Mouse (Mus musculus) heart, adult 9 months (tissue): ENCODE results near the gene Dtd1.
A peak's percentile ranks its signal among the peaks of the same experiment; 100 is the strongest.

Source experiments
- DNase-seq, 2 experiments: peaks; one replicate each; pipeline ENCODE4 v3.0.0; 2022; ENCODE audit warnings: low spot score in 2 of 2

The Dtd1 gene

DNA sequence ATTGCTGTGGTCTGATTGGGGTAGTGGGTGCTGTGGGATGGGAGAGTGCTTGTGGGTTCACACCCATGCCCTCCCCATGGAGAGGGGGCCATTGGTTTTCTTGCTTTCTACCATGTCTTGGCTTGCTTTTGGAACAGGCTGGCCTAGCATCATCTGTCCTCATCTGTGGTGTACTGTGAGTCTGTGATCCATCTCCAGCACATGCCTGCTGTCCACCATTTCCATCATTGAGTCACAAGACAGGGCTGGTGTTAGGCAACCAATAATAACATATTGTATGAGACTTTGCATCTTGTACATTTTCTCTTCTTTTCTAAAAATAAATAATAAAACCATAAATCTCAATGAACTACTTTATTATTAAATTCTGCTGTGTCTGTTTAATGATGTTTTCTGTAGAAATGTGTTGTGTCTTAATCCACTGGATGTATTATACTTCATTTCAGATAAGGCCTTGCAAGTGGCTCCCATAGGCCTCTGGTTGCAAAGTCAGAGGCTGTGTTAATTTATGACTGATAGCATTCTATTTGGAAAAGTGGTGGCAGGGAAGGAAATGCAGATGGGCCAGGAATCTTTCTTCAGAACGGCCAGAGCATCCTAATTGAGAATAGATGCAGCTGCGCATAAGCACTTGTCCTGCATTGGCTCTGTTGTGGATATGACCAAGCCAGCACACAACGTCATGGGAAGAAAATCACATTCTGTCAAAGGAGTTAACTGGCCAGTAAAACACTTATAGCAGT, 168.8 kb downstream of the Dtd1 start:
- DNase-seq, result no peak

DNA sequence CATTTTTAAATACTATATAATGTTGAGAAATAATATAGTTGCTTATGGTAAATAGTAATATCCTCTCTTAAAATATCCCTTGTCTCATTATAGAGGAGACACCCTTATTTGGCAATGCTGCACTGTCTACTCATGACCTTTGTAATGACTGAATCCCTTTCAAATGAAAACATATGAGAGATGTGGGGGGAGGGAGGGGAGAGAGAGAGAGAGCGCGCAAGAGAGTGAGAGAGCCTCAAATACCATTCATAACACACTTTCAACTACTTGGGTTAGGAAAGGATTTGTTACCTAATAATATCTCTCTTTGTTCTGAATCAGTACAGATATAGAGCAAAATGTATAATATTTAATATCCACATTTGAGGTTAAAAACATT, 169.4 kb downstream of the Dtd1 start:
- no peak for DNase-seq

DNA sequence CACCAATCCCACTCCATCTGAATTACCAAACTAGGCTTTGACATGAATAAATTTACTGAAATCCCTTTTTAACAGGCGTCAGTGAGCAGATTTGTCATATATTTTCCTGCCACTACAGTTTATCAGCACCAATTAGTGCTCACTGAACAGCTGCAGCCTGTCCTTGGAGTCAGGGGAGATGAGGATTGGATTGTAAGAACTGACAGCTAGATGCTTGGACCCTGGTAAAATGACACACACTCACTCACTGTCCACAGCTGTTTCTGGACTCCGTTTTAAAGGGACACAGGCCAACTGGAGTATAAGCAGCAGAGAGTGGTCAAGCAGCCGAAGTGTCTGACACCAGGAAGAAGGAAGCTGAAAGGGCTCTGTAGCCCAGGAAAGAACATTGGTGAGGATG, 169.9 kb downstream of the Dtd1 start:
- DNase-seq, result peak; percentile 18 to 24

DNA sequence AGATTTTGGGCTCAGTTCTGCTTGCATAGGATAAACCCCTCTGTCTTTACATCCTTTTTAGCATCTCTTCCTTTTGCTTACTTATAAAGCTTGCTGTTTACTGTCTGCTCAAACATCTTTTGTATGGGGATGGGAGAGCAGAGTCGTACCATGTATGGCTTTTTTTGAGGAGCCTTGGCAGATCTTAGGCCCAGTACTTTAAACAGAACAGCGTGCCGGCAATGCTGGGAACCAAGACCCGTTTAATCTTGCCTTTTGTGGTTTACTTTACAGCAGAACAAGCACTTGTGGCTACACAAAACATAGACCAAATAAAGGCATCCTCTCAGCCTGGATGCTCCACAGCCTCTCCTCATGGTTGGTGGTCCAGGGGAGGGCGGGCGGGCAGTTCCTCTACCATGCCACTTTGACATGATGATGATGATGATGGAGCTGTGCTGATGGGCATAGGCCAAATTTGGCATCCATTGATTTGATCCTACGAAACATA, 170.8 kb downstream of the Dtd1 start:
- DNase-seq, result no peak

DNA sequence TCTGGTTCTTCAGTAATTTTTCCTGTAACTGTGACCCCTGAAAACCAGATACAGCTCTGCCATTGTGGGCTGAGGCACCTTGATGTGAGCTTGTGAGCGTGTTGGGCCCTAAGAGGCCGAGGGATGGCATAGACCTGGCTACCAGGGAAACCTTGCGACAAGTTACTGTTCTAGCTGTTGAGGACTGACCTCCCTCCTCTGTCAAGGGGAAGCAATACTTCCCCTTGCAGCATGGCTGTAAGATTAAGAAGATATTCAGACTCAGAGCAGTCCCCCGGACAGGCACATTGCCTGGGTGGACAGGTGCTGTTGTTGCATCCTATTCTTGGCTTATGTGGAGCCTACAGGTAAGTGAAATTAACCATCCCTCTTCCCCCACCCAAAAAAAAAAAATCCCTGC, 172.1 kb downstream of the Dtd1 start:
- no peak for DNase-seq

DNA sequence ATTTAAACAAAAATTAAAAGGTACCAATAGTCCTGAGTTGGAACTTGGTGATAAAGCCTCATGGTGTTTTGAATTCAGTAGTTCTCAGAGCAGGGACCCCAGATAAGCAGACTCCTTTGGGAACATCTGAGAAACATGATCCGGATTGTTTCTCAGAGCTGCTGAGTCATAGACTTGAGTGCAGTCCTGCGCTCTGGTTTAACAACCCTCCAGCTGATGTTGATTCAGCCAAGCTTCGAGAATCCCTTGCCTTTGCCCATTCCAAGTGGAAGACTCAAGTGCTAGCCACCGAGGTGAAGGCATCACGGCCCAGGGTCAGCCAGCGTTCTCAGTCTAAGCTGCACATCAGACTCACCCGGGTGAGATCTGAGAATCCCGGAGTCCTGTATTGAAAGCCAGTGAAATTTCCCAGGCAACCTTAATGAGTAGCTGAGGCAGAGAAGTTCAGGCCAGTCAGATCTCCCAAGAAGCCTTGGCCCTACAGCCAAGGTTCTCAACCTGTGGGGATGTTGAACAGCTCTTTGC, 175.0 kb downstream of the Dtd1 start:
- DNase-seq, result peak; percentile 42 to 44

DNA sequence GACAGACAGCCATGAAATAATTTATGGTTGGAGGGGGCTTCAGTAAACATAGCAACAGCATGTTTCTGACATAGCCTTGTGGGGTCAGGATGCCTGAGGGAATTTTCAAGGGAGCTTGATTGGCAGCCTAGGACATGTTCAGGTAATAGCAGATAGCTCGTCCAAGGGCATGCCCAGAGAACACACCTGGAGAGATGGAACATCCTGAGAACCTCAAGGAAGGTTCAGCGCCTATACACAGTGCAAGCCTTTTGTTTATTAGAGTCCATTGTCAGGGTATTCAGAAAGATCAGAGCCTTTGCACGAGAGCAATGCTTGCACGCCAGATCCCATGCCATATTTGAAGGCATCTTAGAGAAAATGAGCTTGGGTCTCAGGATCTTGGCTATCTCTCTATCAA, 175.9 kb downstream of the Dtd1 start:
- DNase-seq, result no peak

DNA sequence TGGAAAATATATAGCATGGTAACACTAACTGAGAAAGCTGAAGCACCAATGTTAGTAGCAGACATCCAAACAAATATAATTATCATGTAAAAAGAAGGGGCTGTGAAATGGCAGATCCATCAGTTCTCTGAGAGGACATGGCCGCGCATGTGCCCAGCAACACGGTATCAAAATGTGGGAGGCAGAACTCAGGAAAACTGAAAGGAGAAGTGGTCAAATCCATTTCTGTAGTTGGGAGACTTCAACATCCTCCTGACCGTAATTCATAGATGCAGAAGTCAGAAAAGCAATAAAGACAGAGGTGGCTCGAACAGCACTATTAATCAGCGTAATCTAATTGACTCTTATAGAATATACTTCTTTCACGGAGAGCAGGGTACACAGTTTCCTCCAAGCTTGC, 179.6 kb downstream of the Dtd1 start:
- no peak for DNase-seq

DNA sequence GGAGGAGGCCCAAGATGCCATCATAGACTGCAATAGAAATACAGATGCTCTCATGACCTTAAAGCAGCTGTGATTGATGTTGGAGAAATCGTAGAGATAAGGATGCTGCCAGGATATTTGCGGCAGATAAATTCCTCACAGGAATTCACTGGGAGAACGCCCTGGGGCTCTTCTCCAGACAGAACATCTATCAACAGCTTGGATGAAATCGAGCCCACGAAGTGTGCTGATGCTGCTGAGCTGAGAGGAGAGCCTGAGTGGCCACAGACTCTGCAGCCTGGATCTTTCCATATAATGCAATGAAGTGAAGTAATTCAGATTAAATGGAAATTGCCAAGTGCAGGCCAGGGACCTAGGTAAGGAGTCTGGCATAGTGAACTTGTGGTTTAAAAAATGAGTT, 181.0 kb downstream of the Dtd1 start:
- DNase-seq, result no peak

DNA sequence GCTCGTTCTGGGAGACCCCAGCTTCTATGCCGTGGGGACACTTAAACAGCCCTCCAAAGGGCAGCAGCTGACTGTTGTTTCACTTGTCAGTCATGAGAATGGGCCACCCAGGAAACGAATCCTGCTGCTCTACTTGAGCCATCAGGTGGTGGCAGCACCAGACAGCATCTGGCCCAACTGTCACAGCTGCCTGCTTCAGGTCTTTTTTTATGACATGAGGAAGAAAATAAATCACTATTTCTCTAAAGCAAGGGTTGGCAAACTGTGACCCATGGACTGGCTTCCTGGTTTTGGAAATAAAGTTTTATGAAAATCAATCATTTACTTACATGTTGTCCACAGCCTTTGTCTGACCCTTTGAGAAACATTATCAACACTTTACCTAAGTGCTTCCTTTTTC, 182.2 kb downstream of the Dtd1 start:
- no peak for DNase-seq

DNA sequence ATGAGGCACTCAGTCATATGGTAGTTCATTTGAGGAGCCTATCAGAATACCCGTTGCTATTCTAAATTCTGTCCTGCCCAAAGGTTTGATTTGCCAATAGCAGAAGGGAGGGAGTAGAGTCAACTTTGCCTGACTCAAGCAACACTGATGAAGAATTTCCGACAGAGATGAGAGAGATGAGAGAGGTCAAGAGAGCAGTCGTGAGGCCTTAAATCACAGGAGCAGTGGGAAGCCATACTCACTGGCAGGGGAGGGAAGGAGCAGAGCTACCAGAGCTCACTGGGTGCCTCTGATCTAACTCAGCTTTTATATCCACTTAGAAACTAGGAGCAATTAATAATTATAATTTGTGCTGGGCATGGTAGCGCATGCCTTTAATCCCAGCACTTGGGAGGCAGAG, 182.8 kb downstream of the Dtd1 start:
- DNase-seq, result no peak

DNA sequence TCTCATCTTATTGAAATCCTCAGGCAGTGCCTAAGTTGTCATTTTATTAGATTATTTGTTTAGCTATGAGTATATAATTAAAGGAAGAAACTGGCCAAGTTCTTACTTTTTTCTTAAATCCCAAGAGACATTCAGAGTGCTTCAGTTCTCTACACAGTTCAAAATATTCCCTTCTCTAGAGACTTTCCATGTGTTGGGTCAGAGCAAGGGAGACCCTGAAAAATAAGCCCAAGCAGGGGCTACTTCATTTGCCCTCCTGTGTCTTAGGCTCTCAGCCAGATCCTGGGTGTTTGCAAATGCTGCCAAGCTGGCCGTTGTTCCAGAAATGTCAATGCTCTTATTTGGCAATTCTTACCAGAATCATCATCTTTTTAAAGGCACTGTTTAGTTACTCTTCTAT, 183.5 kb downstream of the Dtd1 start:
- no peak for DNase-seq

DNA sequence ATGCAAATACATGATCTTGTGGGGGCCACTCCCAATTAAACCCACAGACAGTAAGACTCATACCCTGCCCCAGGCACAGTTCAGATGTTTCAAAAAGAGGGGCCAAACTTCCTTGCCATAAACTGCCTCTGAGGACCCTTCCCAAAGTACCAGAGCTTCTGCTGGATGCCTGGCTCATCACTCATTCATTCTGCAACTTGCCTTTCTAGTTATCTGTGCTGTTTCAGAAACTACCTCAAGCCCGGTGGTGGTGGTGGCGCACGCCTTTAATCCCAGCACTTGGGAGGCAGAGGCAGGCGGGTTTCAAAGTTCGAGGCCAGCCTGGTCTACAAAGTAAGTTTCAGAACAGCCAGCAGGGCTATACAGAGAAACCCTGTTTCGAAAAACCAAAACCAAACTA, 184.1 kb downstream of the Dtd1 start:
- DNase-seq, result no peak

DNA sequence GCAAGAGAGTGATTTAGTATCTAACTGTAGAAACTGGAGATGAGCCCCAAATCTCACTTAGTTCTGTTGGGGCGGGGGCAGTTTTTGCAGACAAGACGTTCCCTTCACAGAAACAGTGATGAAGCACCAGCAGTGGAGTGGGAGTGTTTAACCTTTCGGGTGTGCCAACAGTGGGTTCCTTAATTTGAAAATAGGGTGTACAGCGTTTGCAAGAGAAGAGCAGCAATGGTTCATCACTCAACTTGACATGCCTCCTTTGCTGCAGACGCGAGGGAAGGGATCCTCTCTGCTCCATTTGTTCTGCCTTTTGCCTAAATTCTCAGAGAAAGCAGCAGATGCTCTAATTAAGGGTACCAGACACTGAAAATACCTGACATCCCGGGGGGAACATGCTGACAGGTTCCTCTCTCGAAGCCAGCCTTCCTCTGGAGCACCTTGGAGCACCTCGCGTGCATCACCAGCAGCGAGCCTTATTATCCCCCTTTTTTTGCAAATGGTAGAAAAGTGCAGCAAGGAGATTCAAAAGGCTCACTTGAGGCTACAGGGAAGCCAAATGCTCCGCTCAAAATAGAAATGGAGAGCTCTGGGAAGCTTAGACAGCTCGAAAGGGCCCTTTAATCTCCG, 192.1 kb downstream of the Dtd1 start:
- DNase-seq, result no peak

DNA sequence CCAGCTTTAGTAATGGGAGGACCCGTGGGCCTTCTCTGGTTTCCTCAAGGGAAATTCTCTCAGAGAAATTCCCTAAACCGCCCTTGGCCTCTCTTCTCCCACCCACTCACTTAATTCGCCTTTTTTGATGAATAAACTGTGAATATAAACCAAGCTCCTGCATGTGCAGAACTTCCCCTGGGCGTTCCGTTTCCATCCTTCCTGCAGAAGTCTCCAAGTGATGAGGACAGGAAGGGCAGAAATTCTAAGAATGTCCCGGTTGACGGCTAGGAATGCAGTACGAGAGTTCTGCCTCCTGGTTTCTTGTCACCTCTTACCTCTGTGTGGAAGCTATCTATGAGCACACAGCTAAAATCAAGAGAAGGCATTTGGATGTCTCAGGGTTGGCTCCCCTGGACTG, 197.8 kb downstream of the Dtd1 start:
- DNase-seq, result peak in 1 of 2 experiments; percentile 14

DNA sequence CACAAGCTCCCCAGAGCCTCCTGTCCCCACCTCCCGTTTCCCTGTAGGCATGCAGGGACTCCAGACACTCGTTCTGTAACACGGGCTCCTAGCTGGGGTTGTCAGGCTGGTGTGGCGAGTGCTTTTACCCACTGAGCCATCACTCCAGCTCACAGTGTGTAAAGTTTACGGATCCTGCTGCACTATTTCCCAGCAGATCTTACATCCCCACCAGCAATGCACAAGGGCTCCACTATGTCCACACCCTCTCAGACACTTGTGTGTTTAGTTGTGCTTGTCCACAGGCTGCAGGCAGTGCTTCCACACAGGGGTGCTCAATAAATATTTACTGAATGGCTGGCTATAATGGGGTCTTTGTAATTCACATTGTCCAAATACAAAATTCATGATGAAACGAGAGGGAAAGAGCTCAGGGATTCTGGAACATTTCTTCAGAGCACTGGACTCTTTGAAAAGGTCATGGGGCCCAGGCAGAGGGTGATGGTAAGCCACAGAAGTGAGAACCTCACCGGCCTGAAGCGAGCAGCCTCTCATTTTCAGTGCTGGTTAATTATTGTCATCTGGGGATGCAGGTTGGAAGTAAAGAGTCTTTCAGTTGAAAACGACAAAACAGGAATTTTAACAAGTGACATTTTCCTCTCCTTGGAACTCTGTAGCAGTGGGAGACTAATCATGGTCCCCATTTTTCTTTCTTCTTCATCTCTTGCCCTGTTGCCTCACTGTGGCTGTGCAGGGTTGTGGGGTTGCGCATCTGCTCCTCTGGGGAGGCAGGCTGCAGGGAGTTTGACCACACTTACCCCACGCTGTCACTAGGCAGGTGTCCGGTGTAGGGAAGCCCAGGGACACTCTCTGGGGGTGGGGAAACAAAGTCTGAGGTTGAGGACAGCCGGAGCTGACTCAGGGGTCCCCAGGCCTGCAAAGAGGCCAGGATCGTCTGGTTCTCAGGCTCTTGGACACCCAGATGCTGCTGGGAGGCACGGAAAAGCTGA, 208.4 kb downstream of the Dtd1 start:
- DNase-seq, result no peak
